Comparison of ENCODE assay signal across 8 mouse cellular contexts in the genomic region with DNA sequence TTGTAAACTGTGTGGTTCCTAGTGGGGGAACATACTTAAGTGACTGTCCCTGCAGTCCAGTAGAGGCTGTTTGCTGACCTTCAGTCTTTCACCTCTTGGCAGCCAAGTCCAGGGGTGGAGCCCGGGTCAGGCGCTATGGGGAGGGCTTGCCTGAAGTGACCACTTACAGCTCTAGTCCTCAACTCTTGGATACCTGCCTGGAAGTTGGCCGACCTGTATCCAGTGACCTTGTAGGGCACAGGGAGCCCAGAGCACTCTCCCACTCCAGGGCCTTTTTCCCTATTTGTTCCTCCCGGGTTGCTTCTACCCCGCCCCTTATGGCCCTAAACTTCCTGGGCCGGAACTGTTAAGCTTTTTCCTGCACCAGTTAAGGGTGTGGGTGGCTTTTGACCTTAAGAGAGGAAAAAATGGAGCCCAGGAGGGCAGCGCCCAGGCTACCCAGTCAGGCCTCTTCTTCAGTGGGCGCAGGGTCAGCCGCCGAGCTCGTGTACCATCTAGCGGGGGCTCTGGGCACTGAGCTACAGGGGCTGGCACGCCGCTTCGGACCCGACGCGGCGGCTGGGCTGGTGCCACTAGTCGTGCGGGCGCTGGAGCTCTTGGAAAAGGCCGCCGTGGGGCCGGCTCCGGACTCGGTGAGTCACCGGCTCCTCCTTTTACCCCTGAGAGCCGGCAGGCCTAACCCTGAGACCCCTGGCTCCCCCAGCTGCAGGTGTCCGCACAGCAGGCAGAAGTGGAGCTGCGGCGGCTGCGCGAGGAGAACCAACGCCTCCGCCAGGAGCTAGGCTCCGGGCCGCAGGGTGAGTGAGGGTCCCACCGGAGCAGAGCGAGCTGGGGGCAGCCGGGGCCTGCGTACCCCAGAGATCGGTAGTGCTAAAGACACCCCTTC. TPM values are rescaled to one million over a fixed set of nuclear protein-coding genes. Genes with fewer than 3 reads are reported as not detected.
DNase-seq lines count a peak whose midpoint lies in the region; ATAC-seq and TF ChIP-seq lines count a peak whose summit lies in the region.

A gene (plus strand): TSS at position 354 of the 886 bp plus-strand sequence.

- ATAC-seq in hindbrain, embryonic 14.5 days (ENCODE audit: low FRiP score), result peak; percentile 82
- peak; percentile 73 for ATAC-seq in limb, embryonic 11.5 days (ENCODE audit: insufficient number of reproducible peaks, low FRiP score, low TSS enrichment, low read depth)

- intact Hi-C loops in gastrocnemius, adult 2 months (cut with DNase I), result loop anchor here (1.0 to 2.0 kb wide), 4 partner anchors 23 to 108 kb away; a partner anchor contains a TSS

- peak within 1 kb of the TSS; percentile 87 for H3K4me3 ChIP-seq in gastrocnemius, adult 2 months
- H3K4me3 ChIP-seq in hindbrain, embryonic 14.5 days (replicated peaks; ENCODE audit: low read length), result peak within 1 kb of the TSS; percentile 36
- H3K4me3 ChIP-seq in limb, embryonic 11.5 days (ENCODE audit: low read depth, low read length), result peak within 1 kb of the TSS; percentile 39
- H3K4me3 ChIP-seq in midbrain, embryonic 10.5 days, result peak within 1 kb of the TSS; percentile 70

- 2% methylated on average over 43 of the region's 43 CpGs for WGBS in hindbrain, embryonic 14.5 days
- WGBS in limb, embryonic 11.5 days, result 2% methylated on average over 43 of the region's 43 CpGs
- 3% methylated on average over 43 of the region's 43 CpGs for WGBS in midbrain, embryonic 10.5 days

- H3K9ac ChIP-seq in hindbrain, embryonic 14.5 days, result peak within 1 kb of the TSS; percentile 57
- H3K9ac ChIP-seq in limb, embryonic 11.5 days (ENCODE audit: low read length), result peak within 1 kb of the TSS; percentile 39

- H3K9me3 ChIP-seq in hindbrain, embryonic 14.5 days (ENCODE audit: control insufficient read depth, low read length), result no peaks in the 10 kb centered on the region
- H3K9me3 ChIP-seq in limb, embryonic 11.5 days (ENCODE audit: control insufficient read depth, low read length), result no peaks in the 10 kb centered on the region
- H3K9me3 ChIP-seq in midbrain, embryonic 10.5 days (replicated peaks), result no peaks in the 10 kb centered on the region

- TF ChIP-seq CTCF in gastrocnemius, adult 2 months (IDR thresholded peaks at IDR 0.05), result peak; percentile 25

- H3K4me2 ChIP-seq in hindbrain, embryonic 14.5 days (replicated peaks), result peak within 1 kb of the TSS; percentile 83
- H3K4me2 ChIP-seq in limb, embryonic 11.5 days (ENCODE audit: low read depth, severe bottlenecking), result peak within 1 kb of the TSS; percentile 87

- H3K27me3 ChIP-seq in hindbrain, embryonic 14.5 days (ENCODE audit: control insufficient read depth, insufficient read depth, low read length), result no peaks in the 10 kb centered on the region
- H3K27me3 ChIP-seq in limb, embryonic 11.5 days (ENCODE audit: control insufficient read depth, insufficient read depth, low read length), result no peaks in the 10 kb centered on the region
- H3K27me3 ChIP-seq in midbrain, embryonic 10.5 days (ENCODE audit: low read depth, poor library complexity, severe bottlenecking), result no peaks in the 10 kb centered on the region

- H3K36me3 ChIP-seq in hindbrain, embryonic 14.5 days (replicated peaks; ENCODE audit: control insufficient read depth, insufficient read depth), result peaks cover 51% of the 10 kb centered on the region
- peaks cover 23% of the 10 kb centered on the region for H3K36me3 ChIP-seq in limb, embryonic 11.5 days (ENCODE audit: control insufficient read depth, insufficient read depth, low read length)
- H3K36me3 ChIP-seq in midbrain, embryonic 10.5 days, result peaks cover 49% of the 10 kb centered on the region

- DNase-seq in right cerebral cortex, postnatal 14 days, result peak; percentile 61
- no peak for DNase-seq in right cerebral cortex, adult 18-20 months
- peak; percentile 72 to 79 for DNase-seq in cerebellum, postnatal 25 days
- peak; percentile 92 for DNase-seq in gastrocnemius, adult 2 months
- DNase-seq in hindbrain, embryonic 14.5 days (ENCODE audit: low spot score), result peak; percentile 51
- peak; percentile 80 for DNase-seq in limb, embryonic 11.5 days (ENCODE audit: low spot score)
- DNase-seq in midbrain, embryonic 10.5 days (ENCODE audit: low spot score), result peak; percentile 21
- DNase-seq in testis, postnatal 14 days (ENCODE audit: low spot score), result peak; percentile 79

- peaks cover 7% of the 10 kb centered on the region for H3K4me1 ChIP-seq in hindbrain, embryonic 14.5 days (replicated peaks; ENCODE audit: control insufficient read depth, insufficient read depth, low read length)
- peaks cover 14% of the 10 kb centered on the region for H3K4me1 ChIP-seq in limb, embryonic 11.5 days (ENCODE audit: control insufficient read depth, insufficient read depth, low read length)
- peaks cover 26% of the 10 kb centered on the region for H3K4me1 ChIP-seq in midbrain, embryonic 10.5 days

- peak within 1 kb of the TSS; percentile 100 for H3K27ac ChIP-seq in gastrocnemius, adult 2 months
- H3K27ac ChIP-seq in hindbrain, embryonic 14.5 days, result peak within 1 kb of the TSS; percentile 69
- 0 out of 2 replicates have a peak within 1 kb of the TSS, but pooled peaks have one; percentile 8 for H3K27ac ChIP-seq in limb, embryonic 11.5 days (replicated peaks; ENCODE audit: low read depth, low read length)
- H3K27ac ChIP-seq in midbrain, embryonic 10.5 days (replicated peaks), result peak within 1 kb of the TSS; percentile 82

RNA-seq across cellular contexts. Expression of the gene that starts here (rescaled TPM):
- total RNA-seq in gastrocnemius, adult 2 months (2021), result 10 to 100 TPM; 33.4 to 41.9 TPM
- polyA plus RNA-seq in hindbrain, embryonic 14.5 days (2014; fragmentation: Nextera tagmentation; extraction: Ambion mirVana), result 2.8 and 3.1 TPM in 2 replicates
- polyA plus RNA-seq in limb, embryonic 11.5 days (2014; fragmentation: Nextera tagmentation; extraction: Ambion mirVana), result 0.50 and 0.59 TPM in 2 replicates
- 0.35 and 0.44 TPM in 2 replicates for polyA plus RNA-seq in midbrain, embryonic 10.5 days (2016; fragmentation: Nextera tagmentation; extraction: Ambion mirVana)

Comparison
In these comparisons a context has a peak if more than half of its experiments do, and no peak if none do; other contexts are left out.
1. Peak in DNase-seq, ATAC-seq, H3K4me3 ChIP-seq, H3K27ac ChIP-seq, H3K9ac ChIP-seq and H3K4me2 ChIP-seq in limb, embryonic 11.5 days; RNA of the gene not detected or under 1 TPM.
2. Peak in DNase-seq, H3K4me3 ChIP-seq and H3K27ac ChIP-seq in midbrain, embryonic 10.5 days; RNA of the gene not detected or under 1 TPM.
3. H3K27ac ChIP-seq: peak in every context shown above with its lines; median percentile 100 in gastrocnemius, adult 2 months; 82 in midbrain, embryonic 10.5 days; 69 in hindbrain, embryonic 14.5 days; 8 in limb, embryonic 11.5 days.
4. H3K4me3 ChIP-seq: peak in every context shown above with its lines; median percentile 87 in gastrocnemius, adult 2 months; 70 in midbrain, embryonic 10.5 days; 39 in limb, embryonic 11.5 days; 36 in hindbrain, embryonic 14.5 days.